Mouse (Mus musculus): ENCODE data around the gene Olfr259. TPM values are rescaled to one million over a fixed set of nuclear protein-coding genes. Genes with fewer than 3 reads are reported as not detected.

Gene Olfr259
- polyA plus RNA-seq (2015; fragmentation: Nextera tagmentation; extraction: Ambion mirVana): not detected in 2 replicates

GRCm38 (mm10) chr2:87114467-87114866 lies at the start of gene Olfr259:
Gene Olfr259, minus strand, starts transcription at chr2:87114567.
- H3K36me3 ChIP-seq: no peaks in the 10 kb centered on the region
- no peak within 1 kb of the TSS for H3K4me2 ChIP-seq
- H3K9ac ChIP-seq: no peak within 1 kb of the TSS
- no peak within 1 kb of the TSS for H3K27ac ChIP-seq
- H3K27me3 ChIP-seq: no peaks in the 10 kb centered on the region
- no peaks in the 10 kb centered on the region for H3K9me3 ChIP-seq
- no peaks in the 10 kb centered on the region for H3K4me1 ChIP-seq
- H3K4me3 ChIP-seq: no peak within 1 kb of the TSS
- no peak for ATAC-seq (ENCODE audit: insufficient number of reproducible peaks, low FRiP score, low TSS enrichment, low read depth)

DNA sequence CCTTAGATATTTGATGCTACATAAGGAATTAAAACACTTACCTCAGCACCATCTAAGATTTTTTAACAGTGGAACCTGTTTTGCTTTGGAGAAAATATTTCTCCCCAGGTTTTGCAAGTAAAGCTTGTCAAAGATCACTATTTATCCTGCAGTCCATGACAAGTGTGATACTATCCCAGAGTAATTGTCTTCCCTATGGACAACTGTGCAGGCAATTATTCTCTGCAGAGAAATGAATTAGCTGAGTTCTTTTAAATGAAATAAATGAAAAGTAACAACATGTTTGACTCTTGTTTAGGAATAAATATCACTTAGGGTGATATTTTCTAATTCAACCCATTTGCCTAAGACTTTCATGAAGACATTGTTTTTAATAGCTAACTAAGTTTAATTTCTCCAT lies 38.2 kb upstream of the Olfr259 start, which contains the start of gene Olfr1111:
Gene Olfr1111, minus strand, starts transcription at position 101 of the 400 bp plus-strand sequence.
- no peak for ATAC-seq (ENCODE audit: insufficient number of reproducible peaks, low FRiP score, low TSS enrichment, low read depth)
- H3K4me2 ChIP-seq: no peak within 1 kb of the TSS
- no peaks in the 10 kb centered on the region for H3K36me3 ChIP-seq
- no peaks in the 10 kb centered on the region for H3K9me3 ChIP-seq
- H3K9ac ChIP-seq: no peak within 1 kb of the TSS
- no peaks in the 10 kb centered on the region for H3K4me1 ChIP-seq
- no peak within 1 kb of the TSS for H3K4me3 ChIP-seq
- H3K27ac ChIP-seq: no peak within 1 kb of the TSS
- no peaks in the 10 kb centered on the region for H3K27me3 ChIP-seq

- no peaks in the 10 kb centered on the region for H3K9me3 ChIP-seq
- WGBS: 84% methylated on average over 1 of the region's 1 CpGs
Observed at GRCm38 (mm10) chr2:87140200-87140599, 25.8 kb upstream of the Olfr259 start, which contains the start of gene Olfr1110. Gene Olfr1110, minus strand, starts transcription at chr2:87140300.

GRCm38 (mm10) chr2:87095908-87096307 lies 18.5 kb downstream of the Olfr259 start, which contains the start of gene Olfr1109:
Gene Olfr1109, minus strand, starts transcription at chr2:87096008.
- no peaks in the 10 kb centered on the region for H3K4me1 ChIP-seq
- no peak for ATAC-seq (ENCODE audit: insufficient number of reproducible peaks, low FRiP score, low TSS enrichment, low read depth)
- H3K4me3 ChIP-seq: no peak within 1 kb of the TSS
- H3K27me3 ChIP-seq: no peaks in the 10 kb centered on the region
- H3K9ac ChIP-seq: no peak within 1 kb of the TSS
- WGBS: 79% methylated on average over 1 of the region's 1 CpGs
- no peak within 1 kb of the TSS for H3K27ac ChIP-seq
- no peaks in the 10 kb centered on the region for H3K9me3 ChIP-seq
- H3K36me3 ChIP-seq: no peaks in the 10 kb centered on the region
- H3K4me2 ChIP-seq: no peak within 1 kb of the TSS

More at GRCm38 (mm10) chr2:87140200-87140599, 25.8 kb upstream of the Olfr259 start, which contains the start of gene Olfr1110:
- Histone ChIP-seq H3K4me1 (no peaks in the 10 kb centered on the region), H3K4me2 (no peak within 1 kb of the TSS), H3K9ac (no peak within 1 kb of the TSS), H3K27ac (no peak within 1 kb of the TSS), H3K4me3 (no peak within 1 kb of the TSS), H3K36me3 (no peaks in the 10 kb centered on the region), H3K27me3 (no peaks in the 10 kb centered on the region)
- ATAC-seq (ENCODE audit: insufficient number of reproducible peaks, low FRiP score, low TSS enrichment, low read depth): no peak

GRCm38 (mm10) chr2:87075717-87076116 lies 38.6 kb downstream of the Olfr259 start, which contains the start of gene Olfr1107:
Gene Olfr1107, minus strand, starts transcription at chr2:87075817.
- Histone ChIP-seq H3K27me3 (no peaks in the 10 kb centered on the region), H3K9ac (no peak within 1 kb of the TSS), H3K4me2 (no peak within 1 kb of the TSS), H3K4me3 (no peak within 1 kb of the TSS), H3K4me1 (no peaks in the 10 kb centered on the region), H3K27ac (no peak within 1 kb of the TSS), H3K9me3 (no peaks in the 10 kb centered on the region), H3K36me3 (no peaks in the 10 kb centered on the region)
- 83% methylated on average over 1 of the region's 1 CpGs for WGBS
- no peak for ATAC-seq (ENCODE audit: insufficient number of reproducible peaks, low FRiP score, low TSS enrichment, low read depth)

Other genes with a start within 250 kb of the Olfr259 start
- not detected in 2 replicates for gene Gm13723, start 239.8 kb downstream of the Olfr259 start, polyA plus RNA-seq (2015; fragmentation: Nextera tagmentation; extraction: Ambion mirVana)
- gene Olfr1097, start 222.4 kb downstream of the Olfr259 start, polyA plus RNA-seq (2015; fragmentation: Nextera tagmentation; extraction: Ambion mirVana): not detected in 2 replicates
- not detected in 2 replicates for gene Olfr1098, start 190.0 kb downstream of the Olfr259 start, polyA plus RNA-seq (2015; fragmentation: Nextera tagmentation; extraction: Ambion mirVana)
- not detected in 2 replicates for gene Olfr1099, start 153.9 kb downstream of the Olfr259 start, polyA plus RNA-seq (2015; fragmentation: Nextera tagmentation; extraction: Ambion mirVana)
- gene Olfr1100, start 134.6 kb downstream of the Olfr259 start, polyA plus RNA-seq (2015; fragmentation: Nextera tagmentation; extraction: Ambion mirVana): not detected in 2 replicates
- not detected in 2 replicates for gene Olfr1101, start 123.3 kb downstream of the Olfr259 start, polyA plus RNA-seq (2015; fragmentation: Nextera tagmentation; extraction: Ambion mirVana)
- gene Olfr1102, start 116.2 kb downstream of the Olfr259 start, polyA plus RNA-seq (2015; fragmentation: Nextera tagmentation; extraction: Ambion mirVana): not detected in 2 replicates
- gene Olfr1104, start 87.5 kb downstream of the Olfr259 start, polyA plus RNA-seq (2015; fragmentation: Nextera tagmentation; extraction: Ambion mirVana): not detected in 2 replicates
- not detected in 2 replicates for gene Olfr1105, start 78.0 kb downstream of the Olfr259 start, polyA plus RNA-seq (2015; fragmentation: Nextera tagmentation; extraction: Ambion mirVana)
- gene Olfr1106, start 62.3 kb downstream of the Olfr259 start, polyA plus RNA-seq (2015; fragmentation: Nextera tagmentation; extraction: Ambion mirVana): not detected in 2 replicates
- gene Olfr1107, start 38.8 kb downstream of the Olfr259 start, polyA plus RNA-seq (2015; fragmentation: Nextera tagmentation; extraction: Ambion mirVana): not detected in 2 replicates
- not detected in 2 replicates for gene Olfr1109, start 18.6 kb downstream of the Olfr259 start, polyA plus RNA-seq (2015; fragmentation: Nextera tagmentation; extraction: Ambion mirVana)
- gene Olfr1110, start 25.7 kb upstream of the Olfr259 start, polyA plus RNA-seq (2015; fragmentation: Nextera tagmentation; extraction: Ambion mirVana): not detected in 2 replicates
- gene Olfr1111, start 38.1 kb upstream of the Olfr259 start, polyA plus RNA-seq (2015; fragmentation: Nextera tagmentation; extraction: Ambion mirVana): not detected in 2 replicates
- gene Olfr1112, start 73.2 kb upstream of the Olfr259 start, polyA plus RNA-seq (2015; fragmentation: Nextera tagmentation; extraction: Ambion mirVana): not detected in 2 replicates
- gene Olfr1113, start 94.4 kb upstream of the Olfr259 start, polyA plus RNA-seq (2015; fragmentation: Nextera tagmentation; extraction: Ambion mirVana): not detected in 2 replicates
- not detected in 2 replicates for gene Olfr1115, start 133.4 kb upstream of the Olfr259 start, polyA plus RNA-seq (2015; fragmentation: Nextera tagmentation; extraction: Ambion mirVana)
- not detected in 2 replicates for gene Olfr1116, start 153.0 kb upstream of the Olfr259 start, polyA plus RNA-seq (2015; fragmentation: Nextera tagmentation; extraction: Ambion mirVana)
- gene Olfr1118, start 193.0 kb upstream of the Olfr259 start, polyA plus RNA-seq (2015; fragmentation: Nextera tagmentation; extraction: Ambion mirVana): not detected in 2 replicates
- gene Olfr1120, start 240.2 kb upstream of the Olfr259 start, polyA plus RNA-seq (2015; fragmentation: Nextera tagmentation; extraction: Ambion mirVana): not detected in 2 replicates